Mouse (Mus musculus) megakaryocyte, embryonic 14.5 days (primary cell): Measurements from ENCODE around the gene Nek3. TPM values are rescaled to one million over a fixed set of nuclear protein-coding genes. Genes with fewer than 3 reads are reported as not detected.
"Not testable (repeated sequence)": the region's sequence is repeated elsewhere in the genome, so short reads cannot be mapped to it uniquely, and the experiment has no call there.

ENCODE experiments used
- H3K27me3 ChIP-seq: replicated peaks from 2 replicates; pipeline ENCODE3; 2012; ENCODE audit warnings: inconsistent platforms
- H3K36me3 ChIP-seq: replicated peaks from 2 replicates; pipeline ENCODE3; 2012; ENCODE audit warnings: low read length, inconsistent platforms, mixed read lengths
- H3K4me1 ChIP-seq: 2 replicates; pipeline ENCODE4 v1.6.1; 2012; ENCODE audit warnings: inconsistent platforms
- H3K4me3 ChIP-seq: replicated peaks from 2 replicates; pipeline ENCODE3; 2012; ENCODE audit warnings: moderate library complexity, mild to moderate bottlenecking, inconsistent platforms
- H3K9me3 ChIP-seq: 2 replicates; pipeline ENCODE4 v1.6.1; 2012; ENCODE audit warnings: inconsistent platforms
- FLI1 ChIP-seq: IDR thresholded peaks from 2 replicates; pipeline ENCODE4 v1.6.1; 2012; ENCODE audit warnings: low read length, inconsistent platforms, mixed read lengths
- GATA1 ChIP-seq: IDR thresholded peaks from 3 replicates; pipeline ENCODE4 v1.6.1; 2012; ENCODE audit warnings: mixed read lengths, low read length, inconsistent platforms, borderline replicate concordance
- polyA plus RNA-seq: library from polyadenylated mRNA; stranded (reverse); fragments of >175 nt; gene quantifications from 2 replicates; pipeline ENCODE4 v1.2.3, GENCODE M21; 2012; ENCODE audit warnings: low replicate concordance; ENCODE audit not compliant: insufficient read depth

Gene Nek3
- polyA plus RNA-seq, 1 experiment: 0.62 TPM

DNA sequence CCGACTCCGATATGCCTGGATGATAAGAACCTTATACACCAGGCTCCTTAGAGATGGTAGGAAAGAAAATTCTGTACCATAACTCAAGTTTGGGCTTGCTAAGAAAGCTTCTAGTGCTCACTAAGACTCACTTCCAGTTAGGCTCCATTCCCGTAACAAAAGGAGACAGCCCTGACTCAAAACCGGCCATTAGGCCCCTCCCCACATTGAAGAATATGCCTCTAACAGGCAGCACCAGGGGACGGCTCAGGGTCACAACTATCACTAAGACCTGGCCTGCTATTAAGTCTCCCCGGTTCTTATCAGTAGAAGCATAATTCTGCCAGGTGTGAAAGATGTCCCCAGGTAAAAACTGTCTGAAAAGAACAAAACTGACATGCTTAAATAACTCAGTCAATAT lies 20.4 kb downstream of the Nek3 start:
- TF ChIP-seq FLI1: no peak
- TF ChIP-seq GATA1: no peak

DNA sequence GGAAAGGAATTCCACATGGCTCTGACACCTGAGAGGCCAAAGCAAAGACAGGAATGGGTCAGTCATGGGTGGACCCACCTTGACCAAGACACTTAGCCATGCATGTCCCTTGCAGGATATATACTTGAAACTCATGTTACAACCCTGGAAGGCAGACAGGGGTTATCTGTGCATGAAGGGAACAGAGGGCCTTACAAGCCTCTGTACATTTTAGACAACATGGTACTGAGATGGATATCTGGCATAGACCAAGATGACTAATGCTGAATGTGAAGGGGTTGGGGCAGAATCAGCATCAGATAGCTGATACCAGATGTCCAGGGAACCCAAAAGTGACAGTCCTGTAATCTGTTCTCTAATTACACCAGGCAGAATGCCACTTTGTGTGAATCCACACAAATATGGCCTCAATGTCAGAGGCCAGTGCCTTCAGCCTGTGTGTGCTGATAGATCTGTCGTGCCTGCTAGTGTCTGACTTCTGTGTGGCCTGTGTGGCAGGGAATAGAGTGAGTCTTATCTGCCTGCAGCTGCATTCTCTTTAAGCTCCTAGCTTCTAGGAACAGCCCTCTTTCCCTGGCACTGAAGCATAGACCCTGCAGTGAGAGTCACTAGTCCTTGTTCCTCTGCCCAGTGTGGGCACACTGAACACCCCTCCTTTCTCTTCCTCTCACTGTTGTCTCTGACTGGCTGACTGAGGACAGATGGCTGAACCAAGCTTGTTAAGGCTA lies 22.3 kb downstream of the Nek3 start:
- H3K36me3 ChIP-seq: no peaks in the 10 kb centered on the region
- no peak overlapping the region for H3K4me3 ChIP-seq
- no peaks in the 10 kb centered on the region for H3K27me3 ChIP-seq
- no peaks in the 10 kb centered on the region for H3K4me1 ChIP-seq
- TF ChIP-seq FLI1 (no peak), GATA1 (no peak)
- peaks cover 2% of the 10 kb centered on the region; the same call in 1 of the 2 replicates for H3K9me3 ChIP-seq

More for the DNA sequence above, 20.4 kb downstream of the Nek3 start:
- no peaks in the 10 kb centered on the region for H3K36me3 ChIP-seq
- H3K9me3 ChIP-seq: no peaks in the 10 kb centered on the region; the same call in 1 of the 2 replicates
- no peak overlapping the region for H3K4me3 ChIP-seq
- no peaks in the 10 kb centered on the region for H3K27me3 ChIP-seq
- no peaks in the 10 kb centered on the region for H3K4me1 ChIP-seq

DNA sequence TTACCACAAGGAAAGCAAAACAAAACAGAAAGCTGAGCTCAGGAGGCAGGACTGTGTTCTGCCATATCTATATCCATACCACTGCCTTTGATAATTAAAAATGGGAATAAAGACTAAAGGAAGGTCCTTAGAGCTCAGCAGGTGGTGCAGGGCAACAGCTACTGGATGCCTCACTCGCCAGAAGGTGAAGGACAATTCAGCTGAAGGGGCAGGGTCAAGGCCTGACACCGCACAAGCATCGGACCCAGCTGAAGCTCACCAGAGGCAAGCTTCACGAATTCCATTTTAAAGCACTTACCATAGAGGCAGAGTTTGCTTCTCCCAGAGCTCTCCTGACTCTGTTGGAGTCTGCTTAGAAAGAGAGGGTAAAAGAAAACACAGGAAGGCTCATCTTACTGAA lies 23.6 kb downstream of the Nek3 start:
- Histone ChIP-seq H3K36me3 (no peaks in the 10 kb centered on the region), H3K9me3 (peaks cover 2% of the 10 kb centered on the region; the same call in 1 of the 2 replicates), H3K4me3 (no peak overlapping the region), H3K4me1 (no peaks in the 10 kb centered on the region), H3K27me3 (no peaks in the 10 kb centered on the region)
- TF ChIP-seq GATA1 (no peak), FLI1 (no peak)

DNA sequence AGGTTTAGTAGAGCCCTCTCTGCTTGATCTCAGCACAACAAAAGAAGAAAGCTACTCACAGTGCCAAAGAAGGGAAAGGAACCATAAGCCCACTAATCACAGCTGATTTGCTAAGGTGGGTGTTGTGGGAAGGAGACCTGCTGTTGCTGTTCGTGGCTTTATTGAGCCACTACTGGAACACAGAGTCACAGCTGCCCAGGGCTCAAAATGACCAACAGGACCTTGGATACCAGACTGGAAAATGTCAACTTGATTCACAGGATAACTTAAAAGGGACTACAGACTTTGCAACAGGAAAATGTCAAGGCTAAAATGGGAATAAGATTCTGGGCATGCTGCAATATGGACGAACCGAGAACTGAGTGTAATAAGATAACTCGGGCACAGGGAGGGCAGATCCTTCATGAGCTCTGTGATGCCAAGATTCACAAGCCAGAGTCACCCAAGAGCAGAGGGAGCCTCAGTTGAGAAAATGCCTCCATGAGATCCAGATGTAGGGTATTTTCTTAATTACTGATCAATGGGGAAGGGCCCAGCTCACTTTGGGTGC lies 24.3 kb downstream of the Nek3 start:
- Histone ChIP-seq H3K9me3 (peaks cover 2% of the 10 kb centered on the region; the same call in 1 of the 2 replicates), H3K36me3 (no peaks in the 10 kb centered on the region), H3K27me3 (no peaks in the 10 kb centered on the region), H3K4me3 (no peak overlapping the region), H3K4me1 (no peaks in the 10 kb centered on the region)
- TF ChIP-seq FLI1 (no peak), GATA1 (no peak)

GRCm38 (mm10) chr8:22136462-22136861 lies 29.8 kb downstream of the Nek3 start:
- not testable (repeated sequence) for H3K4me1 ChIP-seq, H3K9me3 ChIP-seq, H3K27me3 ChIP-seq, H3K4me3 ChIP-seq, H3K36me3 ChIP-seq

- H3K4me1 ChIP-seq: no peaks in the 10 kb centered on the region
- TF ChIP-seq FLI1: no peak
- no peak for TF ChIP-seq GATA1
- no peaks in the 10 kb centered on the region for H3K27me3 ChIP-seq
- H3K9me3 ChIP-seq: no peaks in the 10 kb centered on the region
- no peaks in the 10 kb centered on the region for H3K36me3 ChIP-seq
- H3K4me3 ChIP-seq: no peak overlapping the region
These were observed 31.5 kb downstream of the Nek3 start for GRCm38 (mm10) chr8:22134750-22135135.

DNA sequence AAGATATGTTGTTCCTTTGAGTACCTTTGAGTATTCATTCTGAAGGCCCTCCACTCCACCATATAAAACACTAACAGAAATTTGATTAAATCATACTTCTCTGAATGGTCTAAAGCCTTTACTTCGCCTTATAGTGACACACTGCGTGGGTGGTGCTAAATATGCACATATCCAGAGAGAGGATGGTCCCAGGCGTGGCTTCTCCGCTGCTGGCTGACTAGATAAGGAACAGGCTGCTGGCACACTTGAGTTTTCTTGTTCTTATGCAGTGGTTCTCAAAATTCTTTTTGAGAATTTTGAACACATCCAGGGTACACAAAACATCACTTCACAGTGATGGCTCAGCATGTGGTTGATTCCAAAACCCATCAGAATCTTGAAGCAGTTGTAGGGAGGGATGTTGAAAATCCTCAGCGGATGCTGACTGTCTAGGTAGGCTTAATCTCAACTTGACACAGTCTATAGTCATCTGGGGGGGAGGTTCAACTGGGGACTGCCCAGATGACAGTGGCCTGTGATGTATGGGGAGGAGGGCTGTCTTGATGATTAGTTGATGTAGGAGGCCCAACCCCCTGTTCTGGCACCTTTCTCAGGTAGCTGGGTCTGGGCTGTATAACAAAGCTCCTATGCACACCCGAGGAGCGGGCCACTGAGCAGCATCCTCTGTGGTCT lies 32.0 kb downstream of the Nek3 start:
- H3K36me3 ChIP-seq: no peaks in the 10 kb centered on the region
- no peaks in the 10 kb centered on the region for H3K4me1 ChIP-seq
- H3K9me3 ChIP-seq: no peaks in the 10 kb centered on the region
- TF ChIP-seq FLI1: no peak
- no peak for TF ChIP-seq GATA1
- H3K27me3 ChIP-seq: no peaks in the 10 kb centered on the region
- no peak overlapping the region for H3K4me3 ChIP-seq

- Histone ChIP-seq H3K36me3 (no peaks in the 10 kb centered on the region), H3K4me1 (no peaks in the 10 kb centered on the region), H3K9me3 (no peaks in the 10 kb centered on the region), H3K4me3 (no peak overlapping the region), H3K27me3 (no peaks in the 10 kb centered on the region)
- TF ChIP-seq GATA1: no peak
These were observed 34.2 kb downstream of the Nek3 start for GRCm38 (mm10) chr8:22132062-22132461.

- no peaks in the 10 kb centered on the region for H3K36me3 ChIP-seq
- peaks cover 13% of the 10 kb centered on the region for H3K4me1 ChIP-seq
- no peaks in the 10 kb centered on the region for H3K9me3 ChIP-seq
- peaks cover 3% of the 10 kb centered on the region for H3K27me3 ChIP-seq
- peak within 1 kb of the TSS; percentile 89 for H3K4me3 ChIP-seq
- TF ChIP-seq FLI1: no peak
- no peak for TF ChIP-seq GATA1
These were observed 41.7 kb downstream of the Nek3 start, which contains the start of gene Nek5 for GRCm38 (mm10) chr8:22124220-22125152. Nek5 (minus strand) TSS chr8:22125053.

GRCm38 (mm10) chr8:22107020-22107419 lies 59.2 kb downstream of the Nek3 start:
- H3K36me3 ChIP-seq: no peaks in the 10 kb centered on the region
- no peaks in the 10 kb centered on the region for H3K9me3 ChIP-seq
- no peak overlapping the region for H3K4me3 ChIP-seq
- H3K27me3 ChIP-seq: no peaks in the 10 kb centered on the region
- TF ChIP-seq FLI1 (no peak), GATA1 (no peak)
- H3K4me1 ChIP-seq: no peaks in the 10 kb centered on the region
